Mouse (Mus musculus) MEL (cell line): ENCODE measurements around the gene Lmnb2.

Source experiments
- CTCF ChIP-seq, 3 experiments: IDR thresholded peaks in 2 of 3; conservative IDR thresholded peaks in 1 of 3; 2 replicates each; pipeline ENCODE4 v1.5.1; 2011 to 2012; ENCODE audit warnings: low read length in 3 of 3, low read depth in 2 of 3, mild to moderate bottlenecking in 2 of 3, improper control_type of control experiment in 1 of 3, inconsistent platforms in 1 of 3, mixed read lengths in 1 of 3, moderate library complexity in 1 of 3; ENCODE audit not compliant: control insufficient read depth in 1 of 3, insufficient read depth in 1 of 3, poor library complexity in 1 of 3, severe bottlenecking in 1 of 3
- MAX ChIP-seq: IDR thresholded peaks from 2 replicates; pipeline ENCODE4 v1.6.1; 2011; ENCODE audit warnings: low read length, improper control_type of control experiment

DNA sequence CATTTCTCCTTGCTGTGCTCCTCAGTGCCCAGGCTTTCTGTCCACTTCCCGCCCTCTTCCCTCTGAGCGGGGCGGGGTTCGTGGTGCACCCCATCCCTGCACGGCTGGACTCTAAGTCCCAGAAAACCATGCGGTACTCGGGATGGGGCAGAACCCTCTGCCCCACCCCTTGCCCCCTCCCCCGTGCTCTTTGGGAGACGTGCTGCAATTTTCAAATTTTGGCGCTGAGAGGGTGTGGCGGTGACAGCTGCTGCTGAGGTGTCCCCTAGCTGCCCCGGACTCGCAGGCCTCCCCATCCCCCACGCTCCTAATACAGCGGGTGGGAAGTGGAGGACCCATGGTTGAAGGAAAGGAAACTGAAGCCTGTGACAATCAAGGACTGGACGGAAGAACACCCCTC lies 3.9 kb upstream of the Lmnb2 start:
- no peak for TF ChIP-seq CTCF (IDR thresholded peaks at IDR 0.05 in 2 of 3, conservative IDR thresholded peaks at IDR 0.05 in 1 of 3; ENCODE audit: control insufficient read depth in 1 of 3, insufficient read depth in 1 of 3, low read depth in 2 of 3, low read length in 3 of 3, poor library complexity in 1 of 3, severe bottlenecking in 1 of 3)
- no peak for TF ChIP-seq MAX
